Mouse (Mus musculus) subcutaneous adipose tissue, adult 2 months (tissue): Measurements from ENCODE around the gene Gins1. TPM values are rescaled to one million over a fixed set of nuclear protein-coding genes. Genes with fewer than 3 reads are reported as not detected.

Experiments used
- polyA plus RNA-seq: library from polyadenylated mRNA; depleted of rRNA; stranded (reverse); fragments of >200 nt; gene quantifications from 2 replicates; pipeline ENCODE4 v1.2.3, GENCODE M21; 2012; ENCODE audit warnings: low replicate concordance; rRNA removed

Gins1 gene
- 1.2 and 2.4 TPM in 2 replicates for polyA plus RNA-seq

GRCm38 (mm10) chr2:150904936-150905450 is at the start of gene Gins1:
Gins1 (plus strand) TSS chr2:150905400.

GRCm38 (mm10) chr2:150904272-150904935 is 796 bp upstream of the Gins1 start, which contains the start of gene Abhd12:
Abhd12 (minus strand) TSS chr2:150904741.

Other genes with a start within 250 kb of the Gins1 start
- 22.0 and 29.8 TPM in 2 replicates for gene Acss1, start 236.9 kb upstream of the Gins1 start, polyA plus RNA-seq
- gene Vsx1, start 216.0 kb upstream of the Gins1 start, polyA plus RNA-seq = not detected in 2 replicates
- 45.2 and 66.4 TPM in 2 replicates for gene Entpd6, start 156.4 kb upstream of the Gins1 start, polyA plus RNA-seq
- 135 and 157 TPM in 2 replicates for gene Pygb, start 118.7 kb upstream of the Gins1 start, polyA plus RNA-seq
- 94.3 and 133 TPM in 2 replicates for gene Abhd12, start 659 bp upstream of the Gins1 start, polyA plus RNA-seq
- 1.4 and 7.1 TPM in 2 replicates for gene Ninl, start 134.0 kb downstream of the Gins1 start, polyA plus RNA-seq
- 1.5 and 3.8 TPM in 2 replicates for gene Nanp, start 134.0 kb downstream of the Gins1 start, polyA plus RNA-seq
- gene Gm14151, start 186.9 kb downstream of the Gins1 start, polyA plus RNA-seq = not detected in 2 replicates
- gene Gm14147, start 192.8 kb downstream of the Gins1 start, polyA plus RNA-seq = not detected in 2 replicates